Mouse (Mus musculus) lung, postnatal 25 days (tissue): ENCODE data around the gene Bmpr1b.

Source experiments
- DNase-seq: peaks from one replicate; pipeline ENCODE4 v3.0.0; 2022; ENCODE audit warnings: low spot score

Bmpr1b gene

DNA sequence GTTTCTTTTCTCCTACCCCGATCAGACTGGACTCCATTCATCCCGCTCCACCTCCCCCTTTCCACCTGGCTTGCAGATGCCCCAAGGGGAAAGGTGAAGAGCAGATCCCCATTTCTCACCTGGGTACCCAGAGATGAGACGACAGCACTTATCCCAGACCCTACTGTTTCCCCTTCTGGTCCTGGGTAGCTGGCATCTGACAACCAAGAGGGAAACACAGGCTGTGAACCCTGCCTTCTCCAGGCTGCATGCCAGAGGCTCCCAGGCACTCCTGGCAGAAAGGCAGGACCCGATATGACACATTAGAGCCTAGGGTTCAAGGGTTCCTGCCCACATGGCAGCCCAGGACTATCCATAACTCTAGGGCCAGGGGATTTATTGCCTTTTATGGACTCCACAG lies 56.0 kb downstream of the Bmpr1b start:
- no peak for DNase-seq

DNA sequence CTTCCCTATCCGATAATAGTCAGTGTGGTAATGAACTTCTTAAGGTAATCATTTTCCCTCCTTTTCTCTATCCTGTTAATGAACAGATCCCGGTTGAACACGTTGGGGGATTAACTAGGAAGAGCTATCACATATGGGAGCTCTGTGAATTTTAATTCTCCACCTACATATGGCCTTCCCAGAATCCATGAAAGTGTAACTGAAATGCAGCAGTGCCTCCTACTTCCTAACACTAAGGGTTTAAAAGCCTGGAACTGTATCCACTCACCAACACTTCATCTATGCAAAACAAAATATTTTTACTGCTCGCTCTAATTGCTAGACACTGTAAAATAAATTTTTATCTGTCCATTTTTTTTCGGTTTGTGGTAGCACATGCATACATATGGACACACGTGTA lies 63.0 kb downstream of the Bmpr1b start:
- DNase-seq: no peak

DNA sequence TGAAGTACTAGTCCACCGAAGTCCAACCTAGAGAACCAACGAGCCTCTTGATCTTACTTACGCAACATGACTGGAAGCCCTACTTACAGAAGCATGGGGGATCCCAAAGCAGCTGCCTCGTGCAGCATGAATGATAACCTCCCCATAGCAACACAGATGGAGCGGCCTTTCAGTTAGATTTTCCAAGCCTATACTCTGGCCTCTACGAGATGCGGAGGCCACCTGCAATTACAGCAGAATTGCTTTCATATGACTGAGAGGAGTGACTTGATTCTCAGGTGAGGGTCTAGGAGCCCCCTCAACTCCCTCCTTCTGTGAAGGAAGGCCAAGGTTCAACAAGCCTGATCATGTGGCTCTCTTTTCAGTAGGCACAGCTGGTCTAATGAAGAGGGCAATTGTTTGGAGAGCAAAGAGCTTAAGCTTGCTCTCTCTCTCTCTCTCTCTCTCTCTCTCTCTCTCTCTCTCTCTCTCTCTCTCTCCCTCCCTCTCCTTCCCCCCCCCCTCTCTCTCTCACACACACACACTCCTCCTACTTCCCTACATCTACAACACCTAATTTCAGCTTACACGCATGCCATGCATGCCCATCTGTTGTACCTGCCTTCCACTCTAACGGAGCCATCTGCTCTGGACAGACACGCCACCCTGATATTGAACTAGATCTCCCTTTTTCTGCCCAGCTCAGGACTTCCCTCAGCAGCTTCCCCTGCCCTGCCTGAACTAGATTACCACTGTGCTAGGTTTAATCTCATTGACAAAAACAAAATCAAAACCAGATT lies 65.0 kb downstream of the Bmpr1b start:
- DNase-seq: no peak

DNA sequence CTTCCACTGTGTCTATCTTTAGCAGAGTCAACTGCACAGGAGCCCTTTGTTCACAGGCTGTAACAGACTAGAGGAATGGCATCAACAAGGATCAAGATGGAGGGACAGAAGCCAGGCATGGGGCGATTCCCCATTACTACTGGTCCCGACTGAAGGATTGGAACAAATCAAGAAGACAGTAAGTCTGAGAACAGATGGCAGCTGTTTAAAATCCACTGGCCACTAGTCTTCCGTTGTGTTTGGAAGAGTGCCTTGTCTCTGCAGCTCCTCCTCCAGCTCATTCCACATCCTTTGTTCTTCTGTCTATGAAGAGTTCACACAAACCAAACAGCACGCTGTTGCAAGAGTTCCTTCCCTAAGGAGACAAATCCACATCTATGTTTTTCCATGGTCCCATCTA lies 65.6 kb downstream of the Bmpr1b start:
- no peak for DNase-seq

DNA sequence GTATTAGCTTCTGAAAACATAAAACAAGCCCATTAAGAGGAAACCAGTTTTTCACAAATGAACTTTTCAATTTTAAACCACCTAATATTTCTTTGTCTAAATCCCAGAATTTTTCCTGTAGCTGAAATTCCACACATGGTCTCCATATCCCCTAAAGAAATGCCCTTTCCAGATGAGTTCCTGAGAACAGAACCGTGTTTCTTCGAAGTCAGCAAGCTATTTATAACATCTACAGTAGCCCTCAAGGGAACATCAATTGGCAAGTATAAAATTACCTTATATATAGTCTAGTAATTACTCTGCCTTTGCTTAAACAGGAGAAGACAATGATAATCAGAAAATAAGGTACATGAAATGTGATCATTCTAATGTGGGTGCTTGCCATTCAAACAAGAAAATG lies 70.1 kb downstream of the Bmpr1b start:
- DNase-seq: no peak

DNA sequence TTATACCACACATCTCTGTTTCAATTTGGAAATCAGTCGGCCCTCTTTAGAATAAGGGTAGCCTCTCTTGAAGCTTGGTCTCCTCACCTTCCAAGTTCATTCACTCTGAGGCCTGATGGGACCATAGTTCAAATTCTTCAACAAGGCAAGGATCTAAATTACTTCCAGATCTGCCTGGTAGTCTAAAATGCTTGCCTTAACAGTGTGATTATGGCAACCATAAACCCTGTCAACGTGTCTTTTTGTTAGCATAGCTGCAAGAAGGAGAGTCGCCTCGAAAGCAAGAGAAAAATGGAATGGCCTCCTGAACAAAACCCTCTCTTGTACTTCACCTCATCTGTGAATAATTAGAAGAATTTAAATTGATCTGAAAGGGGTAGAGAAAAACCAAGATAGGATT lies 75.2 kb downstream of the Bmpr1b start:
- no peak for DNase-seq

DNA sequence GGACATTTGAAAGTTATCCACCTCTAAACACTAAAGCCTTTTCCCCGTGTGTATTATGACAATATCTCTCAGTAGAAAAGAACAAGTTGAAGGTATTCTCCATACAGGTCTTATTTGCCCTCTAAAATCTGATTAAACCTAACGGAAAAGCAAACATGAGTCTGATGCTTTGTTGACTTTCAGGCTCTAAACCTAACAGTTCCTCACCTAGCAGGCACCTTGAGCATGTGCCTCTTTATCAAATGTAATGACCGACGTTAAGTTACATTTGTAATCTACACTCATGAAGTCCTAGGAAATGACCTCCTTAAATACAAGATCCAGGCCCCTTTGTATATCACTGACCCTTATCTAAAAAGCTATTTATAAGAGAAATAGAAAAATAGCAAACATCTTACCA lies 79.5 kb downstream of the Bmpr1b start:
- DNase-seq: no peak

DNA sequence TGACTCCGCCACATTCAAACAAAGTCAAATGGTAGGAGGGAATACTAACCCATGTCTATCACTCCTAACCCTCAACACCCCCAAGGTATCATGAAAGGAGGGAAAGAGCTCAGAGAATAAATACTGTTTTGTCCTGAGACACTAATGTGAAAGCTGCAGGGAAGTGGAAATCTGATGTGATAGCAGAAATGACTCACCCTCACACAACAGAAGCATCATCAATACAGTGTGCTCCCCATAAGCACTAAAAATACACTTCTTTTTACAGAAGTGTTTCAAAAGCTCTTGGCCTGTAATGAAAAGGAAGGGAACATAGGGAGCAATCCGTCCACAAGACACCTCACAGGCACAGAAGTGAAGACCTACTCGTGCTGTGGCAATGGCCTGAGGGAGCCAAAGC lies 83.3 kb downstream of the Bmpr1b start:
- DNase-seq: no peak

DNA sequence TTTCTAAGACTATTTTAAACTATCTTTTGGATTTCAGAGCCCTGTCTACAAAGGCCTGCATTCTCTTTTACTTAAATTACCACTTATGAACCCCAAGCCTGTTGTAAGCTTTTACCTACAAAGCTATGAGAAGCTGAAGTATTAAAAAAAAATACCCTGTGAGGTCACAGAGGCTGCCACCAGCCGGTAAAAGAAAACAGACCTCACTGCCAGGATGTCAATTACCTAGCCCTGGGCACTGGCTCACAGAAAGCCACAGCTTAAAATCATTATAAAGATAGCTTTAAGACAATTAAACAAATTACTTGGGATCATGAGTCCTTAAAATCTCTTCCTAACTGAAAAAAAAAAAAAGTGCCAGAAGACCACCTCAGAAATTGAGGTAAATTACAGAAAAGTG lies 85.1 kb downstream of the Bmpr1b start:
- no peak for DNase-seq

DNA sequence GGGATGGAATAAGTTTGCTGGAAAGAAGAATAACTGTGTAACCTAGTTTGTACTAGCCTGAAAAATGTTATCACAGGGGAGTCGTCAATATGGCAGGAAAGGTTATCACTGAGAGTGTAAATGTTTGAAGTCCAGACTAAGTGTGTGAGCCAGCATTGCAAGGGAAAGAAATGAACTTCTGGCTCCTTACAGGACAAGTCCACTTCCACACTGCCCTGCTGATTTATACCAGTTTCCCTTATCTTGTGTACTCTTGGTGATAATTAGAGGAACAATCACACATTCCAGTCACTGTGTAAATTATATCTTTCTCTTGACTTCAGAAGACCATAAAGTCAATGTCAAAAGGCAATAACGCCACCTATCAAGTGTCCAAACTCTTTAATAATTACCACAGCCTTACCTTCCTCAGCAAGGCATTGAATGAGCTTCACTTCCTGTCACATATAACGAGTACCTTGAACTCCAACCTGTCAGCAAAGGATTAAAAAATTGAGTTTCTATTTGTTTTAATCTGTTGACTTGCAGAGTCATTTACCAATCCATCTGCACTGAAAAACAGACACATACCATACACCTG lies 91.4 kb downstream of the Bmpr1b start:
- DNase-seq: no peak

DNA sequence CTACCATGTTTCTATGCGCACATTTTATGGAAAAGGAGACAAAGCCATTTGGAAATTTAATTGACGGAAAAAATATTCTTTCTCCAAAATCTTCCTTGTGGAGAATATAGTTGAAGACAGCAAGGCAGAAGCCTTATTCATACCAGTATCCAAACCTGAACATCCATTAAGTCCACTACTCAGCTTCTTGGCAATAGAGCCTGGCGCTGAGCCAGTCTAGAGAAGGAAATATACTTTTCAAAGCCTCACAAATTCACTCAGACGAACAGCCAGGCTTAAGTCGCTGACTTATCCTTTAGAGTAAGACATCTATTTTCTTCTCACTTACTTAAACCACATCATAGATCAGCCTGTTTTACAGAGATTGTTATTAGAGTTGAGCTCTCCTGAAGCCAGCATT lies 97.6 kb downstream of the Bmpr1b start:
- DNase-seq: no peak

DNA sequence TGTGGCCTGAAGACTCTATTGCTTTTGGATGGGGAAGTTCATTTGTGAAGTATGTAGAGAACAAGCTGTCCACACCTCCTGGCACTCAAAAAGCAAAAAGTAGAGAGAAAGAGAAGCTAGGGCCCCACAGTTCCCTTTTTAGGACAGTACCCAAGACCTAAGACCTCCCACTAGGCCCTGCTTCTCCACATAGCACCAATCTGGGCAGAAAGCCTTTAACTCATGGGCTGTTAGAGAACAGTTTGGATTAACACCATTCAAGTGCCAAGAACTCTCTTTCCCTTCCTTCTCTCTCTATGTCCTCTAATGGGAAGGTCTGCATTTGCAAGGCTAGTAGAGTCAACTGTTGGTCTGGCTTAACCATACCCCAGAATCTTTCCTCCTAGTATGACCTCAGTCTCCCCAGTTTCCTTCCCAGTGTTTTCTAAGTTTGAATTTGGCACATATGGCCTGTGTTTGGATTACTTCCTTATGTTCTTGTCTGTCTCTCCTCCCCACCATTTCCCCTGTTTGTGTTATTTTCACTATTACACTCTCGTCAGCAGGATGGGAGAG lies 102.4 kb downstream of the Bmpr1b start:
- no peak for DNase-seq

DNA sequence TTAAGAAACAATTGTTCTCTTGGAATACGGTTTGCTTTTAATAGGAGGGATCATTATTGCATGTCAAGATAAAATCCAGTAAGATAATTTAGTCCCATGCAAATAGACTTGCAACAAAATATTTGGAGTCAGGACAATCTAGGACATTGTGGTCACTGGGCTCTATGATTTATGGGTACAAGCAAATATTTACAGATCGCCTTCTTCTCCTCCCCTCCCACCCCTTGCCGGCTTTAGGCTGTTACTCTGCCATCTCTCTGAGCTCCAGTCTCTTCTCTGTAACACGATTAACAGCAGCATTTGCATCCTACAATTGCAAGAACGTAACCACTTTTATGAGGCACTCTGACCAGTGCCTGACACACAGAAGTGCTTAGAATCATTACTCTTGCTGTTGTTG lies 104.1 kb downstream of the Bmpr1b start:
- no peak for DNase-seq

DNA sequence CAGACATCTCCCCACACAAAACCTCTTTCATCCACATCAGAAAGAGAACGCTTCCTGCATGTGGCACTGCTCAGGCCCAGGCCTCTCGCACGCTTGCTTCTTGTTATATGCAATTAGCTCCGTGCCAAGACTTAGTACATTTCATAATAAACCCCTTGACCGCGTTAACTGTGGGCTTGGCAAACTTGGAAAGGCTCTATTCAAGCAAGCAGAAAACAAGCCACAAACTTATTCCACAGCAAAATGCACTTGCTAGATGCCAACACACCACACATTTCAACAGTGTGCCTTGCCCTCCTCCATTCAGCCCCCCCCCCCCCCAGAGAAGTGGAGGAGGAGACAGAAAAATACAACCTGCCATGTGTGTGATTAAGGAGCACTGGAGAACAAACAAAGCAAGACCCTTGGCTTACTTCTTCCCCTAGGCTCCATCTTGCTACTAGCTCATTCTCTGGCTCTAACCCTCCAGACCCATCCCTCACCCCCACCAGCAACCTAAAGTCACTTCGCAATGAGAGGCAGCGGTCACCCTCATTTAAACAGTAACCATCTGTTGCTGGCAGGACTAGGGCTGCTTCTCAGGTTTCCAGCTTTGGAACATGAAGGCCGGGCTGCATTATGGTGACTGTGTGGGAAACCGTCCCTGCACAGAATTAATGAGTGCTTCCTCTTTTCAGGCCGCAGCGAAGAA lies 105.5 kb downstream of the Bmpr1b start:
- peak; percentile 26 for DNase-seq

DNA sequence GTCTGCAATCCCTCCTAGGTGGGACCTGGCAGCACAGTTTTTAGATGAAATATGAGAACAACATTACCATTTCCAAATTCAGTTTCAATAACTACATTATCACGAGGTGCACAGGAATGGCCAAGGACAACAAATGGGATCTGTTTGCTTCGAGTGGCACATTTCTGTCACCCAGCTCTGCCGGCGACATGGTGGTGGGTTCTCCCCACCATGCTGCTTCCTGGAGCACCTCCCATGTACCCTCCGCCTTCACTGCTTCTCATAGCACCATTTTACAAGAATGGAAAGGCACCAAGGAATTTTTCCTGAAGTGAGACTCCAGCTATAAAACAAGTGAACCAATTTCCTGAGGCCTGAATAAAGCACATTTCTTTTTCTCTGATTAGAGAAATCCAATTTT lies 108.0 kb downstream of the Bmpr1b start:
- no peak for DNase-seq

DNA sequence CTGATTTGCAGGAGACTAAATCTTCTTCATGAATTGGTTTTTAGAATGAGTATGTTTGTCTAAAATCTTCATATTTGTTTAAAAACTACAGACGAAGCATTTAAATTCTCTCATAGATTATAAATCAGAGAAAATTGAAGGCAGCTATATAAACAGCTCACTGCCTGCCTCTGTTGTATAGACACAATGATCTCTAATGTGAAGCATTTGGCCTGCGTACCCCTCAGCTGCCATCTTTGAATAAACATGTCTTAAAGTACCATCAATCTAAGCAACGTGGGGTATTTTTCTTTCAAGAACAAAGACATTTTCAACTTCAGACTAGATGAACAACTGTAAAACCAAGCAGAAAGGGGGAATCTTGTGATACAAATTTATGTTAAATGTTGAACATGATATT lies 109.3 kb downstream of the Bmpr1b start:
- no peak for DNase-seq

DNA sequence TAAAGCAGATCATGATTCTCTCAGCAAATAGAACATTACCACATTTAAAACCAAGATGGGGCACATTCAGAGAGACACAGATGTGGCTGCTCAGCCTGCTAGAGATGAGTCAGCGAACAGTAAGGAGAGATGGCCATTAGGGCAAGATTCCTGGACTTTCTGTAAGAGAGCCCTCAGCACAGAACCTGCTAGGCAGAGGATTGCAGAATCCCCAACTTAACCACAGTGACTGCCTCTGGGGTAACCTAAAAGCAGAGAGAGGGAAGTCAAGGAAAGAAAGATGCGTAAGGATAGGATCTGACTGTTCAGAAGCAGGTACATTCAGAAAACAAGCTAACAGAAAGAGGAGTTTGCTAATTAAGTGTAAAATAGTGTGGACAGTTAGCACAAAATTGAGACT lies 118.5 kb downstream of the Bmpr1b start:
- DNase-seq: no peak

DNA sequence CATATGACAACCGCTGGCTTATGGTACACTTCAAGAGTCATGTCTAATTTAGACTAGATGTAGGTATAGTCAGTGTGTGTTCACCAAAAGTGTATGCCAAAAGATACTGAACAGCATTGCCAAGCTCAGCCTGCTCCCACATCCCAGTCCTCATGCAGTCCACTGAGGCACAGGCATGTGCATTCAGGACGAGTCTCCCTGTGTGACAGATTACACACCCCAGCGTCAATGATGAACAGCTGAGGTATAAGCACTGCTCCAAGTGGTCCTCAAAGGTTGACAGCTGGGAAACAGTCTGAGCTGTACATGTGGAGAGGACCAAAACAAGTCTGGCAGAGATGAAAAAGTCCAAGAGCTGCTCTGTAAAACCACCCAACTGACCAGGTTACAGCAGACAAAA lies 119.6 kb downstream of the Bmpr1b start:
- no peak for DNase-seq

DNA sequence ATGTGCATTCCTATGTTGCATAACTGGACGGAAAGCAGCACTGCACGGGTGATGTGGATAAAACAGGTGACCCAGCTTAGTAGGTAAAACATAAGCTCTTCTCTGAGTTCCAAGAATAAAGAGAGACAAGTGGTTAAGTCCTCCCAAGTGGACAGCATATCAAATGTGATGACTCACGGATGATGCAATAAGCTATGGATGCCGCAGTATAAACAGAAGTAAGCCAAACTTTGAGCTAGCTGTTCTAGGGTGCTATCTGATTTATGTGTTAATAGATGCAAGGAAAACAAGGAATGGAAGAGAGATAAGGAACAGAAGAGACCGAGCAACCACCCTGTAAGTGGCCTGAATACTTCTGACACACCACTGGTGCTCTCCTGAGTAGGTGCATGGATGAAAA lies 120.1 kb downstream of the Bmpr1b start:
- no peak for DNase-seq

DNA sequence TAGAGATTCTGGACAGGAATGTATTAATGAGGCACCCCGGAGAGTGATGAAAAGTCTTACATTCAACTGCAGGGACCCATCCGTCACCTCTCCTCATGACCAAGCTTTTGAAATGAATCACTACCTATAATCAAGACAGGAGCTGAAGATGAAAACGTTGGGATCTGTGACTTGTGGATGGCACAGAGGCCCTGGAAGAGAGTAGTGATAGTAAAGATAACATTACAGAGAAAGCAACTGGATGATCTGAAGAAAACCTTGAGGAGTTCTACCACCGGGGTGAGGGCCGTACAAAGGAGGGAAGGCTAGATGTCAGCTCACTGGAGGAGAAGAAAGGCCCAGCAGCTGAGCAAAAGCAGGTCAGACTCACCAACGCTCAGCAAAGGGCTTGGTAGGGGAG lies 120.7 kb downstream of the Bmpr1b start:
- no peak for DNase-seq

DNA sequence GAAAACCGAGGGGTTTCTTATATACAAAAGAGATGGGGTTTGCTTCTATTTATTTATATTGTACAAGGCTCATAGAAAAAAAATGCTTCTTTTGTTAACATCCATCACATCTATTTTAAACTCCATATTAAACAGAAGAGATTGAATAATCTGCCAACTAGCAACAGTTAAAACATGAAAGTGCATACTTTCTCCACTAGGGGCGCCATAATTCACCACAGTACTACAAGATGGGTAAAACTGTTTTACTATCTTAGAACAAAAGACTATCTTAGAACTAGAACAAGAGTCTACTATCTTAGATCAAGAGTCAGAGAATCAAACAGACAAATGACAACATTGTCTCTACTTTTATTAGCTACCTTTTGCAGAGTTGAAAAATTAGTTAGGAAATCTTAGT lies 125.8 kb downstream of the Bmpr1b start:
- no peak for DNase-seq

DNA sequence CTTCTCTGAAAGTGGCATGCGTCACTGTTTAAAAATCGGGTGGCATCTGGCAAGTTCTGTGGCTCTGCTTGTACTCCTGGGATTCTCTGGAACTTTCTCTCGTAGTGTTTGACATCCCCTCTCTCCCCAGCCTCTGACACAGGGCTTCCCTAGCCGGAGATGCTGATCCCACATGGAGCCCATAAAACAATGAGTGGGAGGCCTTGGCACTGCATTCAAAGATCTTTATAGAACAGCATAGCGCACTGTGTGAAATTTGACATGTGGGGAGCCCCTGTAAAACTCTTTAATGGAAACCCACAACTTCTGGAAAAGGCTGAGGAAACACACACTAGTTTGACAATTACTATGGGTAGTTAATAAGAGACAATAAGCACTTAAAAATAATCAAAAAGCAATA lies 126.2 kb downstream of the Bmpr1b start:
- DNase-seq: no peak

DNA sequence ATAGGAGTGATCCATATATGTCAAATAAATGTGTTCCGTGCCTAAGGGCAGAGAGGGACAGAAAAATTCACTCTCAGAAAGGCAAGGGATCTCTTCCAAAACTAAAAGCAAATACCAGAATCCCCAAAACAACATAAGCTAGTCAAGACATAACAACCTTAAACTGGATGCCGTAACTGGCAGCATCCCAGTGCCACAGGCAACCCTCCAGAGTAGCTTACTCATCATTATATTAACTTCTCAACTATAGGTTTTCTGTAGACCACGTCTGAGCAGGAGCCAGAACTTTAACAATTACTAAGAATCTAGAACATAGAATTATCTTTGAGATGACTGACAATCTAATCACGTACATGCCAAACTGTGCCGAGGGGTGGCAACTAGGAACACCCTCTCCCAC lies 128.9 kb downstream of the Bmpr1b start:
- DNase-seq: no peak
